Mouse (Mus musculus) large intestine, adult 2 months (tissue): Measurements from ENCODE around the gene Atg10. TPM values are rescaled to one million over a fixed set of nuclear protein-coding genes. Genes with fewer than 3 reads are reported as not detected.

ENCODE experiments used
- DNase-seq: peaks from one replicate; pipeline ENCODE4 v3.0.0-alpha.2; 2012; ENCODE audit warnings: low read depth, low spot score
- WGBS: fragments of 180-500 bp; shearing (Covaris S2); methylation state at CpG from one replicate; pipeline ENCODE4 v1.1.7; 2018; 5-methylcytosine and 5-hydroxymethylcytosine counted together
- polyA plus RNA-seq: library from polyadenylated mRNA; depleted of rRNA; stranded (reverse); fragments of >200 nt; gene quantifications from 2 replicates; pipeline ENCODE4 v1.2.3, GENCODE M21; 2012

Atg10 gene
- polyA plus RNA-seq, 1 experiment = 1.0 TPM

DNA sequence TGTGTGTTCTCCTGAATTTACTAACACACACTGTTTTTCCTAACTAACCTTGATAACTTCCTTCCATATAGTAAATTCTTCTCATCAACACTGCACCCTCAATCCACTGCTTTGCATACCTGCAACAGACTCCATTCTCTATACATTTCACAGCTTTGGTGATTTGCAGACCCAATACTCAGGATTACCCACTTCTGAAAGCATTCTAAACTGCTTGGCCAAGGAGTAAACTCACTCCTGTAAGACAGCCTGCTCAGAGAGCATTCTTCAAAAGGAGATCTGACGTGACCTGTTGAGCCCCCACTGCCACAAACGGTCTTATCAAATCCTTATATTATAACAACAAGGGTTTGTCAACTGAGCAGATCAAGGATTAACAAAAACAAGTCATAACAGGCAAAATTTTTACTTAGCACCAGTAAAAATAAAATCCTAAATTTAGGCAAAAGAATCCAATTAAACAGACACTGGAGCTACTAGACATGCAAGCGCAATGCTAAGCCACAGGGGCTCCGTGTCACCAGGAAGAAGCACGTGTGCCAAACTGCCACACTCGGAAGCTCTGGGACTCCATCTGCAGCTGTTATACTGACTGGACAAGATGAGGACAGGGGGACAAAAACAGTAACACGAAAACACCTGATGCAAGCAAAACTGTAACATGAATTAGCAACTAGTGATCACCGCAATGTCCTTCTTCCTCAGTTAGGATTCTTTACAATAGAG, 44.4 kb downstream of the Atg10 start:
- DNase-seq = no peak
- WGBS = 78% methylated on average over 8 of the region's 8 CpGs

DNA sequence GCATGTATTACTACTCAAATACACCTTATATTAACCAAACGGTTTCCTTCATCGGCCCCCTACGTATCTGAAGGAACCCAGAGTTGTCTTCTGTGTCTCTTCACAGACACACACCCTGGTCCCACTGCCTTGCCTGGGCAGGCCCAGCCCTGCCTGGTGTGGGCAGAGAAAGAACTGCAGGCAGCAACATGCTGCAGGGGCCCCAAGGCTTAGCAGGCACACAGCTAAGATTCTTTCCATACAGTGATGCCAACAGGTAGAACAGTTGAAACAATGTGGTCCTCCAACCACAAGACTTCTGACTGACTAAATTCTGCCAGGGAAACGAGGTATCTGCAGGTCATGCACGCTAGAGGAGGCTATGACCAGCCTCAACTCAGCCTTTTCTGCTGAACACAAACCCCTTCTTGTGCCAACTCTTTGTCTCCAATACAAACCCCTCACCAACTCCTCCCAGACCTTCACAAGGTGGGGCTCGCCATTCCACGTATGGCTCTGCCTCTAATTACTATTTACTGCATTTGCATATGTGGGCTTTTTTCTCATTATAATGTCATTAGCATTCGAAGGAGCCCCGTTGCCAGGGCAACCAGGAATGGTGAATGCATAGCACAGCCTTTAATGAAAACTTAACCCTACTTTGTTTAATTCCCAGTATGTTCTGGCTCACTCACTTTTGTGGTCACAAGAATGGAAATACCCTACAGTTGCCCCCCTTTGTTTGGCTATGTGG, 45.2 kb downstream of the Atg10 start:
- WGBS = 86% methylated on average over 9 of the region's 9 CpGs
- no peak for DNase-seq

GRCm38 (mm10) chr13:91175347-91175746, 48.4 kb downstream of the Atg10 start:
- WGBS = 90% methylated on average over 3 of the region's 3 CpGs
- DNase-seq = no peak

DNA sequence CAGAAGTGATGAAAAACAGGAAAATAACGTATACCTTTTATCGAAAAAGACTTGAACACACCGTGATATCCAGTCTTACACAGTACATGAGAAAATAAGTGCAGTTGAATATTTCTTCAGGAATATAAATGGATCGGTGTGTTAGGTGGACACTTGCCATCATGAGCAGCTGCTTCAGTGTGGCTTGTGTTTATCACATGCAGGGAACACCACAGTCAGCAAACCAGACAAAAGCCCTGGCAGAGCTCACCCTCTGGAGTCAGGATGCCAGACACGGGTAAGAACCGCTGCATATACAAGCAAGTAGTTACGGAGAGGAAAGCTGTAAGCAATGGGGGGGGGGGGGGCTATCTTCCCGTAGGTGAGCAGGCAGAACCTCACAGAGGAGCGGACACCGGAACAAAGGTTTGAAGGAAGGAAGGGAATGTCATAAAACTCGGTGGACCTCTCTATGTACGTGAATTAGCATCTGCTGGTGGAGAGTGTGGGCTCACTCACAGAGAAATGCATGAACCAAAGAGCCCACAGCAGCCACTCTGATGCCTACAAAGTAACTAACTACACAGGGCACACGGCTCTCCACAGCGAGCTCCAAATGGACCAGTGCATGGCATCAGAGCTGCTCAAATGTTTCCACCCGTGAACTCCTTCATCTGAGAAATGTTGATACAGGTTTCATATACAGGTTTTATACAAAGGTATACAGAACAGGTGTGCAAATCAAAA, 51.8 kb downstream of the Atg10 start:
- 78% methylated on average over 15 of the region's 15 CpGs for WGBS
- DNase-seq = no peak

DNA sequence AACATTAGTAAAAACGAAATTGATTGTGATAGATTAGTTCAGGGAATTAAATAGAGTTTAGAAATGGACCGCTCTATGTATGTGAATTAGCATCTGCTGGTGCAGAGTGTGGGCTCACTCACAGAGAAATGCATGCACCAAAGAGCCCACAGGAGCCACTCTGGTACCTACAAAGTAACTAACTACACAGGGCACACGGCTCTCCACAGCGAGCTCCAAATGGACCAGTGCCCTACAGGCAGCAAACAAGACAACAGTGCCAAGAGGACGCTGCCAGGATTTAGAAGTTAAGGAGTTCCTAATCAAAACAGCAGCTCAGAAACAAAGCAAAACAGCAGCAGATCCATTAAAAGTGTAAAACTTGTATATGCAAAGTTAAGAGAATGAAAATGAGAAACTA, 52.6 kb downstream of the Atg10 start:
- 78% methylated on average over 5 of the region's 5 CpGs for WGBS

GRCm38 (mm10) chr13:91169529-91170319, 54.0 kb downstream of the Atg10 start:
- 81% methylated on average over 17 of the region's 17 CpGs for WGBS
- DNase-seq = no peak

More for the DNA sequence above, 52.6 kb downstream of the Atg10 start:
- DNase-seq = no peak

- 56% methylated on average over 4 of the region's 4 CpGs for WGBS
- no peak for DNase-seq
Measured at GRCm38 (mm10) chr13:91168486-91168885, 55.3 kb downstream of the Atg10 start.

DNA sequence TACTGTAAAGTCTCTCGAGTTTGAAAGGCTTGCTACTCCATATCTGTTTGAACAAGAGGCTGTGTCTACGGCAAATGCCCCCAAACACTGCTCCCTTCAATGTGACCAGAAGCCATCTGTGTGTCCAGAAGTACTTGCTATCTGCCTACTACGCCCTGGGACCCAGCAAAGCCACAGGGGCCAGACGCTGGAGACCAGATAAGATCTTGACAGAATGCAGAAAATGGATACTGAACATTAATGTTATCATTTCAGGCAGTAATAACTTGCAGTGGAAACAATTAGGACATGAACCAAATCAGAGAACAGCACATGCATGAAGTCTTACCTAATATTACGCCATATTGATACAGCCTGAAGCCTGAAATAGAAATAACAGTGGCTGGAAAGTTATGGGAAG, 56.2 kb downstream of the Atg10 start:
- WGBS = 88% methylated on average over 5 of the region's 5 CpGs
- no peak for DNase-seq

GRCm38 (mm10) chr13:91166286-91166685, 57.5 kb downstream of the Atg10 start:
- 62% methylated on average over 7 of the region's 7 CpGs for WGBS
- DNase-seq = no peak

DNA sequence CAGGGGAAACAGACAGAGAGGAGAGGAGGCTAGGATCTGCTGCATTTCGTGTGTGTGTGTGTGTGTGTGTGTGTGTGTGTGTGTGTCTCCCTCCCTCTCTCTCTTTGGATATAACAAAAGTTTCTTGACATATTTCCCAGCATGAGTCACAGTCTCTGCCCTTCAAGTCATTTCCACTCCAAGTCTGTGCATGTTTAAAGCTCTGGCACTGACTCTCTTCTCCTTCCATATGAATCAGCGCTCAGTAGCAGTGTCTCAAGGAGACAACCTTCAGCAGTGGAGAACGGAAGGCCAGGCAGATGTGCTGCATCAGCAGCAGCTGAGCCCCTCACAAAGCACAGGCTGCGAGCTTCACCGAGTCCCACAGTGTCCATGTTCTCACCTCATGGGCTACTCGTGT, 58.6 kb downstream of the Atg10 start:
- 63% methylated on average over 6 of the region's 6 CpGs for WGBS
- no peak for DNase-seq

DNA sequence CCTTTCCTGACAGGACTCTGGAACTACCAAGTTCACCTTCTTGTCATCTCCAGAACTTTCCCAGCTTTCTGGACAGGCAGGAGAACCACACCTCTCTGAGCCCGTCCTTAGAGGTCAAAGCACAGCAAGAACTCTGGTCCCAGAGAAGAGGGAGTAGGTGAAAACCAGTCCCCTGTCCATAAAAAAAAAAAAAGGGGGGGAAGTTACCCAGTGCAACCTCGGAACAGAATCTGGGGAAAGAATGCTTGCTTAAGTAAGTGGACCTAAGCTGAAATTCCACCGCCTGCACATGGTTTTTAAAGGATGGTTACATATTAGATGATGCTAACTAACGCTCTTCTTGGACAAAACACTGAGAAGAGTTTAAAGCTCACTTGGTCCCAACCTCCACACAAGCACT, 60.5 kb downstream of the Atg10 start:
- 73% methylated on average over 4 of the region's 4 CpGs for WGBS
- DNase-seq = no peak

DNA sequence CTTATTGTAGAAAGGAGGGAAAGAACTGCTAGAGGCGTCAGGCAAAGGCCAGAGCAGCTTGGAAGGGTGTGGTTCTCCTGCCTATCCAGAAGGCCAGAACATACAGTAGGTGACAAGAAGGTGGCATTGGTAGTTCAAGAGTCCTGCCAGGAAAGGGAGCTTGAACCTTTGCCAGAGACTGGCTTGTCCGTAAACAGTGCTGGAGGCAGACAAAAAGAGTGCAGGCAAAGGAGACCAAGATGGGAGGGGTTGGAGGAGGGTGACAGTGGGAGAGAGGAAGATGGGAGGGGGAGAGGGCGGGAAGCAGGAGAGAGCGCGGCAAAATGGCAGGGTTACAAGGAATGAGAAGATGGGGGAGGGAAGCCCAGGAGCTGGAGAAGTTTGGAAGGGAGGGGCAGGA, 61.3 kb downstream of the Atg10 start:
- WGBS = 48% methylated on average over 5 of the region's 5 CpGs
- no peak for DNase-seq

GRCm38 (mm10) chr13:91160616-91161015, 63.2 kb downstream of the Atg10 start:
- DNase-seq = no peak
- 86% methylated on average over 3 of the region's 3 CpGs for WGBS

GRCm38 (mm10) chr13:91159881-91160280, 63.9 kb downstream of the Atg10 start:
- 86% methylated on average over 2 of the region's 2 CpGs for WGBS
- DNase-seq = no peak

GRCm38 (mm10) chr13:91157941-91158340, 65.8 kb downstream of the Atg10 start:
- no peak for DNase-seq
- WGBS = 89% methylated on average over 4 of the region's 4 CpGs

GRCm38 (mm10) chr13:91157429-91157828, 66.3 kb downstream of the Atg10 start:
- DNase-seq = no peak

DNA sequence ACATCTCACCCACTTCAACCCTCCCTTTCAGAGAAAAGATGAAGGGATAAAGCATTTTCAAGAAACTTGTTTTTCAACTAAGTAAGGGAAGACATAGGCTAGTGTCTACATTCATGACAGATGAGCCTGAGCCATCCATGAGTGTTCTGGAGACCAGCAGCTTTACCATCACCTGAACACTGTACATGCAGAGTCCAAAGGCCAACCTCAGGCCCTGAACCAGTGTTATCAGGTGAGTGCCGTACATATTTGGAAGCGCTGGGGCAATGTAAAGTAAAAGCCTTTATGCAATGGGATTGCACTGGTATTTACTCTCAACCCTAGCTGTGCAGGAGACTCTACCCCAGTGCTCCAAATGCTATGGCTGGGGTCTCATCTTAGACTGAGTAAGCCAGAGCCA, 66.8 kb downstream of the Atg10 start:
- 47% methylated on average over 2 of the region's 2 CpGs for WGBS
- no peak for DNase-seq

DNA sequence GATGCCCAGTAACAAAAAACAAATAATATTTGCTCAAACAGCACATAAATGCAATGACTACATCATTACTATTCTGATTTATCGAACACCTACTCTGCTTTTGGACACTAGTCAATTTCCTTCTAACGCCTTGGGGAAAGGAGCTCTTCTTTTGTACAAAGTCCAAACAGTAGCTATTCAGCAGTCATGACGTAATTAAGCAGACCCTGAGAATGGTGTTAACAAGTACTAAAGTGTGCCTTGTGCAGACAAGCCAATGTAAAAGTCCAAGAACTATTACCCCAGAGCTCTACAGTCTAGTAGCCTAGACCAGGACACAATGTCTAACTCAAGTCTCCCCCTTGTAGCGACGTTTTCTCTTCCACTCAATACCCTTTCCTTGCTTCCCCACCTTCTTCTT, 67.5 kb downstream of the Atg10 start:
- 70% methylated on average over 5 of the region's 5 CpGs for WGBS
- DNase-seq = no peak

- no peak for DNase-seq
- 89% methylated on average over 4 of the region's 4 CpGs for WGBS
Measured at GRCm38 (mm10) chr13:91155429-91156207, 68.2 kb downstream of the Atg10 start.
